Mouse (Mus musculus) limb, embryonic 15.5 days (tissue): ENCODE measurements around the gene Dnal4. TPM values are rescaled to one million over a fixed set of nuclear protein-coding genes. Genes with fewer than 3 reads are reported as not detected.

Experiments
- ATAC-seq: fragments of 200-750 bp; cut with Nextera tagmentation; 2 replicates; pipeline ENCODE4 v1.8.0; 2017; ENCODE audit warnings: low read depth, moderate TSS enrichment; ENCODE audit not compliant: insufficient number of reproducible peaks, low FRiP score, low TSS enrichment
- H3K27ac ChIP-seq: fragments of 300-500 bp; sonication (generic); 2 replicates; pipeline ENCODE4 v1.5.1; 2015; ENCODE audit warnings: moderate library complexity, mild to moderate bottlenecking, inconsistent platforms
- H3K27me3 ChIP-seq: fragments of 300-500 bp; sonication (generic); 2 replicates; pipeline ENCODE4 v1.6.1; 2015; ENCODE audit warnings: inconsistent platforms
- H3K36me3 ChIP-seq: fragments of 300-500 bp; sonication (generic); 2 replicates; pipeline ENCODE4 v1.6.1; 2015; ENCODE audit warnings: inconsistent platforms
- H3K4me1 ChIP-seq: fragments of 300-500 bp; sonication (generic); 2 replicates; pipeline ENCODE4 v1.6.1; 2015; ENCODE audit warnings: inconsistent platforms
- H3K4me2 ChIP-seq: fragments of 300-500 bp; sonication (generic); 2 replicates; pipeline ENCODE4 v1.6.1; 2015; ENCODE audit warnings: mild to moderate bottlenecking, inconsistent platforms
- H3K4me3 ChIP-seq: fragments of 300-500 bp; sonication (generic); 2 replicates; pipeline ENCODE4 v1.5.1; 2015; ENCODE audit warnings: mild to moderate bottlenecking, inconsistent platforms
- H3K9ac ChIP-seq: fragments of 300-500 bp; sonication (generic); 2 replicates; pipeline ENCODE4 v1.6.1; 2015; ENCODE audit warnings: inconsistent platforms
- H3K9me3 ChIP-seq: fragments of 300-500 bp; sonication (generic); 2 replicates; pipeline ENCODE4 v1.6.1; 2016; ENCODE audit warnings: inconsistent platforms
- WGBS: fragments of 180-500 bp; shearing (Covaris S2); methylation state at CpG from one replicate; pipeline ENCODE4 v1.1.7; 2015; 5-methylcytosine and 5-hydroxymethylcytosine counted together
- polyA plus RNA-seq: library from polyadenylated mRNA; unstranded; fragments of >200 nt; fragmentation: Nextera tagmentation; extraction: Ambion mirVana; gene quantifications from 2 replicates; pipeline ENCODE4 v1.2.1, GENCODE M21; 2015

The Dnal4 gene
- polyA plus RNA-seq, 1 experiment from 2014 or later: 67.1 TPM

DNA sequence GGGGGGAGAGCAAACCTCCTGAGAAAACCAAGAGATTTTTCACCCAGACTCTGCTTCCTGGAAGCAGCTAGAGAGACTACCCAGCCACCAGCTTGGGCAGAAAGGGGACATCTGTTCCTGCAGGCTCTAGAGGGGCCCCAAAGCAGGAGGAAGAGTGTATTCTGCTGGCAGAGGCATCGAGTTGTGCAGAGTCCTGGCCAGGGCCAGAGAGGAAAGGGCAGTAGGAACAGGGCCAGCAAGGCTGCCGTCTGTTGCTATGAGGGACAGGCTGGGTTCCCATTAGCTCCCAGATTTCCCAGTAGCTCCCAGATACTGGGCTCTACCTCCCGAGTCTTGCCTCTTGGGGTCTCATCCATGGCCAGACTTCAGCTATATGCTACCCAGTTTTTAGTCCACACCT, 32.4 kb upstream of the Dnal4 start:
- Histone ChIP-seq H3K36me3 (no peaks in the 10 kb centered on the region), H3K4me2 (no peak overlapping the region), H3K4me1 (peaks cover 1% of the 10 kb centered on the region), H3K27me3 (peaks cover 42% of the 10 kb centered on the region), H3K4me3 (no peak overlapping the region), H3K9ac (no peak overlapping the region), H3K27ac (no peak overlapping the region), H3K9me3 (no peaks in the 10 kb centered on the region)
- no peak for ATAC-seq
- 45% methylated on average over 3 of the region's 3 CpGs for WGBS

DNA sequence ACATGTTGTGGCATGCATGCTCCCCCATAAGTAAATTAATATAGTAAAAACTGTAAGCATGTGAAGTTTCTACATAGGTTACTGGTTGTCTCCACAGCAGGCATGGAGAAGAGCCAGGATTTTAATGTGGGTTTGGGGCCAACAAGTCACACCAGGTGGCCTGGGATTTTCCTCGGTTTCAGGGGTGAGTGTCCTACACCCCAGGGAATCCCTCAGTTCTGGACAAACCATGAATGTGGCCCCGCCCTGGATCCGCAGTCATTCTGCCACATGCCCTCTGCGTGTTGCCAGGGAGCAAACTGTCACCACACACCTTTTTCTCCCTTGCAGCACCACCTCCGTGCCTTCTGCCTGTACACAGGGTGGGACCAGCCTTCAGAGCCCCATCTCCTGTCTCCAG, 31.0 kb upstream of the Dnal4 start:
- Histone ChIP-seq H3K4me2 (no peak overlapping the region), H3K4me1 (peaks cover 14% of the 10 kb centered on the region), H3K36me3 (no peaks in the 10 kb centered on the region), H3K27me3 (peaks cover 56% of the 10 kb centered on the region), H3K9me3 (no peaks in the 10 kb centered on the region), H3K9ac (no peak overlapping the region), H3K27ac (no peak overlapping the region), H3K4me3 (no peak overlapping the region)
- no peak for ATAC-seq
- WGBS: 57% methylated on average over 5 of the region's 5 CpGs

GRCm38 (mm10) chr15:79808114-79808513, 30.5 kb upstream of the Dnal4 start:
- no peak for ATAC-seq
- 32% methylated on average over 5 of the region's 5 CpGs for WGBS
- Histone ChIP-seq H3K4me3 (no peak overlapping the region), H3K9me3 (no peaks in the 10 kb centered on the region), H3K4me1 (peaks cover 19% of the 10 kb centered on the region), H3K4me2 (no peak overlapping the region), H3K36me3 (no peaks in the 10 kb centered on the region), H3K27me3 (peaks cover 61% of the 10 kb centered on the region), H3K9ac (no peak overlapping the region), H3K27ac (no peak overlapping the region)

DNA sequence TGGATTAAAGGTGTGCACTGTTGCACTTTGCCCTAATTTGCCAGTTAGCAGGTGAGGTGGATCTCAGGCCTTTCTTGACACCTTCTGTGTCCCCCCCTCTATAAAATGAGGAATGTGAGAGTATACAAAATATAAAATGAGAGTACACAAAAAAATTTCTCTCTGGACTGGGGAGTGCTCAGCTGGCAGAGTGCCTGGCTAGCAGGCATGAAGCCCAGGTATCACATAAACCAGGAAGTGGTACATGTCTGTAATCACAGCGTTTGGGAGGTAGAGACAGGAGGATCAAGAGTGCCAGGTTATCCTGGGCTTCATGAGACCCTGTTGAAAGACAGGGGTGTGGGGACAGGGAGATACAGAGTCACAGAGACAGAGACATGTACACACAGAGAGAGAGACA, 29.4 kb upstream of the Dnal4 start:
- Histone ChIP-seq H3K27me3 (peaks cover 71% of the 10 kb centered on the region), H3K36me3 (no peaks in the 10 kb centered on the region), H3K9me3 (no peaks in the 10 kb centered on the region), H3K27ac (no peak overlapping the region), H3K4me1 (peaks cover 22% of the 10 kb centered on the region), H3K9ac (no peak overlapping the region), H3K4me3 (no peak overlapping the region), H3K4me2 (no peak overlapping the region)
- 29% methylated on average over 1 of the region's 1 CpGs for WGBS
- ATAC-seq: no peak

DNA sequence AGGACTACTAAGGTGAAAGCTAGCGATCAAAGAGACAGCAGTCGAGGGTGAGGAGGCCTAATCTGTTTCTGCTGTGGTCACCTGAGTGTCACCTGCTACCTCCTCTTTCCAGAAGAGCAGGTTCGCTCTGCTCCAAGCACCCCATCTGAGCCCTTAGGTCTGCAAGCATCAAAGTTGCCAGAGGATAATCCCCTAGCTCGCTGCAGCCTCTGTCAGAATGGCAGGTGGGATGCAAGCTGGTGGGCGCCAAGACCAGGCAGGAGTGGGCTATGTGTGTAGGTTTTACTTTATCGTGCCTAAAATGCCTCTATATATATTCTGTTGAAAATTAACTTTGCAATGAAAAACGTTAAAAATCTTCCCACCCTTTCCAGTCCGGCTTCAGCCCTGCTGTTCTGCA, 27.6 kb upstream of the Dnal4 start:
- H3K4me3 ChIP-seq: peak overlapping the region; percentile 68; the same call in 1 of the 2 replicates
- WGBS: 18% methylated on average over 8 of the region's 8 CpGs
- no peaks in the 10 kb centered on the region for H3K36me3 ChIP-seq
- ATAC-seq: no peak
- no peak overlapping the region for H3K27ac ChIP-seq
- H3K9ac ChIP-seq: no peak overlapping the region
- H3K4me2 ChIP-seq: 0 out of 2 replicates have a peak overlapping the region, but pooled peaks have one; percentile 95
- H3K9me3 ChIP-seq: no peaks in the 10 kb centered on the region
- H3K27me3 ChIP-seq: peaks cover 83% of the 10 kb centered on the region
- H3K4me1 ChIP-seq: peaks cover 22% of the 10 kb centered on the region

GRCm38 (mm10) chr15:79804352-79805071, 26.9 kb upstream of the Dnal4 start, which contains the start of gene Nptxr:
Gene Nptxr (minus strand): TSS chr15:79804766.
- peaks cover 22% of the 10 kb centered on the region for H3K4me1 ChIP-seq
- ATAC-seq: peak; percentile 72
- WGBS: under 1% methylated on average over 58 of the region's 91 CpGs
- peaks cover 87% of the 10 kb centered on the region for H3K27me3 ChIP-seq
- H3K4me2 ChIP-seq: peak within 1 kb of the TSS; percentile 95
- no peaks in the 10 kb centered on the region for H3K36me3 ChIP-seq
- no peak within 1 kb of the TSS for H3K27ac ChIP-seq
- H3K4me3 ChIP-seq: peak within 1 kb of the TSS; percentile 68
- no peaks in the 10 kb centered on the region for H3K9me3 ChIP-seq
- peak within 1 kb of the TSS; percentile 52 for H3K9ac ChIP-seq

GRCm38 (mm10) chr15:79803533-79804351, 26.1 kb upstream of the Dnal4 start:
- ATAC-seq: no peak
- Histone ChIP-seq H3K4me2 (peak overlapping the region; percentile 95), H3K27me3 (peaks cover 87% of the 10 kb centered on the region), H3K36me3 (no peaks in the 10 kb centered on the region), H3K27ac (no peak overlapping the region), H3K4me3 (peak overlapping the region; percentile 68), H3K9me3 (no peaks in the 10 kb centered on the region), H3K4me1 (peaks cover 22% of the 10 kb centered on the region), H3K9ac (peak overlapping the region; percentile 52)
- WGBS: 4% methylated on average over 81 of the region's 81 CpGs

DNA sequence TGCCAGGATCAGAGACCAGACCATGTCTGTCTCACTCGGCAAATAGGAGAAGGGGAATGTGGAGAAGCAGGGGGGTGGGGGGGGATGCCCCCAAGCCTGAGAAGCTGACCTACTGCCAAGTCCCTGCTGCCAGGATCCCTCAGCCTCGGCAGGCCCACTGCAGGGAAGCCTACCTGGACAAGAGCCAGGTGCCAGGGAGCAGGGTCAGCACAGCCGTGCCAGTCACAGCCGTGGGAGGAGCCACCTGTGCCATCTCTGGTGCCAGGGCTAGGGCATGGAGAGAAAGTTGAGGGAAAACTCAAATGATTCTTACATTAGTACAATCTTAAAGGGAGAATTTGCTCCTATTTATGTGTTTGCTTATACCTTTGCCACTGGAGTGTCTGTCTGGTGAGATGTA, 24.7 kb upstream of the Dnal4 start:
- 58% methylated on average over 4 of the region's 4 CpGs for WGBS
- H3K27ac ChIP-seq: no peak overlapping the region

DNA sequence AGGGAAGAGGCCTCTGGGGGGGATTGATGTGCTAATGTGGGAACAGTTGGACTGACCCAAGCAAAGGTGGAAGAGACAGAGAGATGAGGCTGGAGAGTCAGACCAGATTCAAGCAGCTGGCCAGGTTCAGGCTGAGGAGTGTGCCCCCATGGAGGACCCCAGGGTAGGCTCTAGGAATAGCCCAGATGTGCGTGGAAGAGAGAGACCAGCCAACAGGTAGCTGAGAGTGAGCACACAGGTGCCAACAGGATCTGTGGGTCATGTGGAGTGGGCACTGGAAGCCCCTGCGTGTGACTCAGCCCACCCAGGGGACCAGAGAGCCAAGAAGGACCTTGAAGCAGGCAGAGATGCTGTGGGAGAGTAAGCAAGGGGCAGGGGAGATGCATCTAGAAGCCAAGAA, 24.0 kb upstream of the Dnal4 start:
- H3K9ac ChIP-seq: no peak overlapping the region
- WGBS: 63% methylated on average over 2 of the region's 2 CpGs
- no peak for ATAC-seq
- no peaks in the 10 kb centered on the region for H3K9me3 ChIP-seq
- H3K36me3 ChIP-seq: no peaks in the 10 kb centered on the region
- no peak overlapping the region for H3K4me2 ChIP-seq
- H3K4me1 ChIP-seq: peaks cover 22% of the 10 kb centered on the region
- no peak overlapping the region for H3K4me3 ChIP-seq
- no peak overlapping the region for H3K27ac ChIP-seq
- peaks cover 66% of the 10 kb centered on the region for H3K27me3 ChIP-seq

More for the DNA sequence above, 24.7 kb upstream of the Dnal4 start:
- H3K4me1 ChIP-seq: peaks cover 22% of the 10 kb centered on the region
- H3K9me3 ChIP-seq: no peaks in the 10 kb centered on the region
- H3K27me3 ChIP-seq: peaks cover 73% of the 10 kb centered on the region
- ATAC-seq: no peak
- no peak overlapping the region for H3K4me2 ChIP-seq
- H3K36me3 ChIP-seq: no peaks in the 10 kb centered on the region
- no peak overlapping the region for H3K4me3 ChIP-seq
- no peak overlapping the region for H3K9ac ChIP-seq

DNA sequence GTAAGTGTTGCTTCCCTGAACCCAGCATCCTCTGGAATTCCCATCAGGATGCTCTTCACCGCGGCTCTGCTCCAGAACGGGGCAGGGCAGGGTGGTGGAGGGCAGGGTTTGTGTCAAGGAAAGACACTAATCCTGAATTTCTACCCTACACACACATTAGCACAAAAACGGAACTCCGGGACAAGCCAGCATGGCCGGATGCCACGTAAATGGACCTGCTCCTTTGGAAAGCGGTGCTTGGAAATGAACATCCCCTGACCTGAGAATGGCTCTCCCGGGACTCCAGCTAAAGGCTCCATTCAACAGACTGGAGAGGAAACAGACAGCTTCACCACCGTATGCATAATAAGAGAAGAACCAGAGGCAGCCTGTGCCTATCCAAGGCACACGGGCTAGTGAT, 23.1 kb upstream of the Dnal4 start:
- Histone ChIP-seq H3K4me3 (no peak overlapping the region), H3K9me3 (no peaks in the 10 kb centered on the region), H3K36me3 (no peaks in the 10 kb centered on the region), H3K9ac (no peak overlapping the region), H3K27ac (no peak overlapping the region), H3K27me3 (peaks cover 57% of the 10 kb centered on the region), H3K4me1 (peaks cover 22% of the 10 kb centered on the region), H3K4me2 (no peak overlapping the region)
- WGBS: 62% methylated on average over 11 of the region's 11 CpGs
- ATAC-seq: no peak

- Histone ChIP-seq H3K9me3 (no peaks in the 10 kb centered on the region), H3K4me2 (no peak overlapping the region), H3K4me1 (peaks cover 7% of the 10 kb centered on the region), H3K36me3 (no peaks in the 10 kb centered on the region), H3K4me3 (no peak overlapping the region), H3K27me3 (peaks cover 42% of the 10 kb centered on the region), H3K9ac (no peak overlapping the region), H3K27ac (no peak overlapping the region)
- WGBS: 88% methylated on average over 10 of the region's 10 CpGs
- no peak for ATAC-seq
These were observed 20.9 kb upstream of the Dnal4 start for GRCm38 (mm10) chr15:79798591-79798990.

DNA sequence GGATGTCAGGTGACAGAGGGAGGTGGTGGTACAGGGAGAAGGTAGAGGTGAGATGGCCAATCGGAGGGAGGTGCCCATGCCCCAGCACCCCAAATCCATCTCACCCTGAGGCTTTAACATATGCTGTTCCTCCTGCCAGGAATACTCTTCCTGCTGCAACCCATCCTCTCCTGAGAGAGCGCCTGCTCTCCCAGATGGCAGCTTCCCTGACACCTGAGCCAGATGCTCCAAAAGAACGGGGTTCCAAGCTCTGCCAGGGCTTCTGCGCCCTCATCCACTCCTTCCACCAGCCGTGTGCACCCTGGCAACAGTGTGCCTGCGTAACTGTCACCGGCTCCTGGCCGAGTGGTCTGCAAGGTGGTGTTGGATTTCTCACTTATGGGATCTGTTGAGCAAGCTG, 20.0 kb upstream of the Dnal4 start:
- 75% methylated on average over 8 of the region's 8 CpGs for WGBS
- Histone ChIP-seq H3K27me3 (peaks cover 36% of the 10 kb centered on the region), H3K4me3 (no peak overlapping the region), H3K9me3 (no peaks in the 10 kb centered on the region), H3K36me3 (no peaks in the 10 kb centered on the region), H3K27ac (no peak overlapping the region), H3K4me2 (no peak overlapping the region), H3K9ac (no peak overlapping the region), H3K4me1 (no peaks in the 10 kb centered on the region)
- ATAC-seq: no peak
